Mouse (Mus musculus) Patski (cell line): ENCODE measurements around the gene Upf1. TPM values are rescaled to one million over a fixed set of nuclear protein-coding genes. Genes with fewer than 3 reads are reported as not detected.
A peak's percentile ranks its signal among the peaks of the same experiment; 100 is the strongest.

Source experiments
- ATAC-seq: fragments of 100-300 bp; one replicate; pipeline ENCODE4 v1.8.0; 2021
- CTCF ChIA-PET: fragments of 350-600 bp; sonication (Branson Sonifier 250); formaldehyde crosslinking; loops from one replicate; lab custom pipeline; 2022; ENCODE audit warnings: inconsistent platforms; lab: Charles Lee
- POLR2A ChIA-PET: fragments of 350-600 bp; sonication (Branson Sonifier 250); formaldehyde crosslinking; loops from one replicate; lab custom pipeline; 2022; ENCODE audit warnings: antibody characterized with exemption, inconsistent platforms; lab: Charles Lee
- DNase-seq: peaks from one replicate; pipeline ENCODE4 v3.0.0-alpha.2; 2011; ENCODE audit warnings: low read depth, low spot score
- H3K27me3 ChIP-seq: fragments of 371-371 bp; one replicate; pipeline ENCODE4 v1.5.1; 2021
- CTCF ChIP-seq: fragments of 100-300 bp; IDR thresholded peaks from one replicate; pipeline ENCODE4 v1.5.1; 2021
- in situ Hi-C: fragments of 300-500 bp; cut with MboI; formaldehyde crosslinking; loops from 3 replicates; pipeline ENCODE4 v1.11.1; 2018; ENCODE audit warnings: low pct_unique_long_range_greater_than_20kb, mixed read lengths
- polyA plus RNA-seq: library from polyadenylated mRNA; unstranded; gene quantifications from one replicate; pipeline ENCODE4 v1.2.3, GENCODE M21; 2021

The Upf1 gene
- polyA plus RNA-seq, 1 experiment from 2014 or later = 44.5 TPM

- ChIA-PET CTCF (no interaction called here), POLR2A (no interaction called here)
- H3K27me3 ChIP-seq = no peaks in the 10 kb centered on the region
- DNase-seq (no peak), ATAC-seq (no peak)
- TF ChIP-seq CTCF = no peak
- in situ Hi-C loops = no loop called here
These were observed 22.2 kb downstream of the Upf1 start for GRCm38 (mm10) chr8:70330741-70331364.

DNA sequence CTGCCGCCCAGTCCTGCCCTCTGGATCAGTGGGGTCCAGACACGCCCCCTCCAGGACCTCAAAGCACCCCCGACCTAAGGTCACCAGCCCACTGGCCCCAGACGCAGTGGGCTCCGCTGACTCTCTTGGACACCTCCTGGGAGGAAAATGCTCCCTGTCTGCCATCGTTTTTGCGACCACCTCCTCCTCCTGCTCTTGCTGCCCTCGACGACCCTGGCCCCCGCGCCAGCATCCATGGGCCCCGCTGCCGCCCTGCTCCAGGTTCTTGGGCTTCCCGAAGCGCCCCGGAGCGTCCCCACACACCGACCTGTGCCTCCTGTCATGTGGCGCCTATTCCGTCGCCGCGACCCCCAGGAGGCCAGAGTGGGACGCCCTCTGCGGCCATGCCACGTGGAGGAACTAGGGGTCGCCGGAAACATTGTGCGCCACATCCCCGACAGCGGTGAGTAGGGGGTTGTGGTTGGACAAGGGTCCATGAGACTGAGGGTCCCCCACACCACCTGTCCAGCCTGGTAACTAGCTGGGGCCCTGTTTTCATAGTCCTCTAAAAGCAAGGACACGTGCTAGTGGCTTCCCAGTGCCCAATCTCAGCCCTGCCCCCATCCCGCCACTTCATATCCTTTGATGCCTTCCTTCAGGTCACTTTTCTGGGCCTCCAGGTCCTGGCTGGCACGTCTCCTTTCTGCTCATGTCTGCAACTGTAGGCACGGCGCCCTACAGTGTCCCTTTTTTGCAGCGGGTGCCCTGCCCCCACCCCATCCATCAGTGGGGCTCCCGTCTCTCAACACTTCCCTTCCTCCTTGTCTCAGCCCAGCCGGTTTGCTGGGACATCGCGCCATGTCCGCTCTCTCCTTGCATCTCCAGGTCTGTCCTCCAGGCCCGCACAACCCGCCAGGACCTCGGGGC lies 23.0 kb downstream of the Upf1 start:
- in situ Hi-C loops = no loop called here
- CTCF ChIA-PET = no interaction called here
- POLR2A ChIA-PET = no interaction called here
- no peak for ATAC-seq
- TF ChIP-seq CTCF = no peak
- H3K27me3 ChIP-seq = no peaks in the 10 kb centered on the region
- no peak for DNase-seq

GRCm38 (mm10) chr8:70329124-70329834 lies 23.8 kb downstream of the Upf1 start, which contains the start of gene Gdf1:
Gene Gdf1, plus strand, starts transcription at chr8:70329817.
- in situ Hi-C loops = no loop called here
- no peak for DNase-seq
- no peak for ATAC-seq
- no peak for TF ChIP-seq CTCF
- no peaks in the 10 kb centered on the region for H3K27me3 ChIP-seq
- CTCF ChIA-PET = no interaction called here
- POLR2A ChIA-PET = interaction anchor here (0.9 kb wide), 1 partner anchor 9 kb away, joined by 5 read pairs; no protein-coding TSS in a partner anchor

DNA sequence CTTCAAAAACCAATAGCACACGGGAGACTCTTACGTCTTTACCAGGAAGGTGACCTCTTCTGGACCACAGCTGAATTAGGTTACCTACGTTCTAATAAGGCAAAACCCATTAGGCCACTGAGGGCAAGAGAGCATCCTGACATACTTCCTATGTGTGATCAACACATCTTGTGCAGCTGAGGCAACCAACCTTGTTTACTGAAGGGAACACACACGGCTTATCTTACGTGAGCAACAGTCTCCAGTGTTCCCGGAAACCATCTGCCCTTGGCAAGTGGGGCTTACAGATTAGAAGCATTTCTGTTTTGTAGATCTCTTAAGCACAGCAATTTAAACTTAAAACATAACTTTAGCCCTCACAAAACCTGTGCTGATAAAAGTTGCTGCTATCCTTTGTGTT lies 25.6 kb downstream of the Upf1 start:
- H3K27me3 ChIP-seq = no peaks in the 10 kb centered on the region
- ChIA-PET CTCF (no interaction called here), POLR2A (interaction anchor here (0.6 kb wide), 1 partner anchor 44 kb away, joined by 3 read pairs; no protein-coding TSS in a partner anchor)
- TF ChIP-seq CTCF = no peak
- DNase-seq = no peak
- ATAC-seq = no peak
- in situ Hi-C loops = no loop called here

GRCm38 (mm10) chr8:70323716-70324115 lies 29.4 kb downstream of the Upf1 start:
- ChIA-PET POLR2A (no interaction called here), CTCF (no interaction called here)
- no peaks in the 10 kb centered on the region for H3K27me3 ChIP-seq
- TF ChIP-seq CTCF = no peak
- no peak for DNase-seq
- in situ Hi-C loops = no loop called here
- no peak for ATAC-seq

DNA sequence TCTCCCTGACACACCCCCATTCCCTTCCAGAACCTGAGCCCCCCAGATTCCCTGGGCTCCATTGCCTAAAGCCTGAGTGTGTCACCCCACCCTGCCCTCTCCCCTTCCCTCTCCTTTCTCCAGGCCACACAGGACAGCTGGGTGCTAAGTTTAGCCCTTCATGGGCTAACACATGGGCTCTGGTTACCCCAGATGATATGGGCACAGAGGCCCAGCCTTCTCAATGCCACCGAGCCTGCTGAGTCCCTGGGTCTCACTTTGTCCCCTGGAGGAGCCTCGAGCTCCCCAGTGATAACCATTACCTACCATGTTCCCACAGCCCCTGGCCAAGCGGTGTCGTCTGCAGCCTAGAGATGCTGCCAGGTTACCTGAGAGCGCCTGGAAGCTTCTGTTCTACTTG lies 35.2 kb downstream of the Upf1 start:
- ChIA-PET POLR2A (no interaction called here), CTCF (interaction anchor here (1.2 kb wide), 1 partner anchor 8 kb away, joined by 4 read pairs; no protein-coding TSS in a partner anchor)
- DNase-seq (no peak), ATAC-seq (no peak)
- H3K27me3 ChIP-seq = no peaks in the 10 kb centered on the region
- no peak for TF ChIP-seq CTCF
- in situ Hi-C loops = no loop called here

GRCm38 (mm10) chr8:70316511-70317504 lies 36.3 kb downstream of the Upf1 start:
- in situ Hi-C loops = no loop called here
- no peak for ATAC-seq
- CTCF ChIA-PET = interaction anchor here (0.8 kb wide), 1 partner anchor 187 kb away, joined by 4 read pairs; no protein-coding TSS in a partner anchor

DNA sequence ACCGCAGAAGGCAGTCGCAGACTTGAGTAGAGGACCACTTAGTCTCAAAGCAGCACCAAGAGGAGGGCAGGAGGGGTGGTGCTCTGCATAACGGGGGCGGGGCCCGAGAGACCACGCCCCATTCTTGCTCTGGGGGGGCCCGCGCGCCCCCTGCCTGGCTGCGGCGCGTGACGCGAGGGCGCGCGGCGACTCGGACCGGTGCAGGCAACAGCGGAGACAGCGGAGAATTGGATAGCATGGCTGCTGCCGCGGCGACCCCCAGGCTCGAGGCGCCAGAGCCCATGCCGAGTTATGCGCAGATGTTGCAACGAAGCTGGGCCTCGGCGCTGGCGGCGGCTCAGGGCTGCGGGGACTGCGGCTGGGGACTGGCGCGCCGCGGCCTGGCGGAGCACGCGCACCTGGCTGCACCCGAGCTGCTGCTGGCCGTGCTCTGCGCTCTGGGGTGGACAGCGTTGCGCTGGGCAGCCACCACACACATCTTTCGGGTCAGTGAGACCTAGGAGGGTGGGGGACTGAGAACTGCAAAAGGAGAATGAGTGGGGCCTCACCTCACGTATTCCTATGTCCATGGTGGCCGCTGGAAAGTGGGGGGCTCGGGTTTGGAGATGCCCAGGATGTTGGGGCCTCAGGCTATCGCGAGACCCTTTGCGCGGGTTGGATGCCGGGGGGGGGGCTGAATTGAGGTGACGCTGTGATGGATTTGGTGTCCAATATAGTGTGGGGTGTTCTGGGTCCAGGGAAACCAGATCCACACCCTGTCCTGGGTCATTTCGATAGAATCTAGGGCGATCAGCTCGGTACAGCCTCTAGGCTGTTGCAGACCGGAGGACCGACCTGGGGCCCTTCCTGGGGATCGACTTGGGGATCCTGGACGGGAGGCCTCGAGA lies 37.2 kb downstream of the Upf1 start, which contains the start of gene Cers1:
TSS of gene Cers1 (plus strand) at position 152 of the 887 bp plus-strand sequence.
- ChIA-PET CTCF (interaction anchor here (1.0 kb wide), 1 partner anchor 116 kb away, joined by 3 read pairs; no protein-coding TSS in a partner anchor), POLR2A (no interaction called here)
- no peak for TF ChIP-seq CTCF
- ATAC-seq = peak; percentile 36
- in situ Hi-C loops = no loop called here
- no peaks in the 10 kb centered on the region for H3K27me3 ChIP-seq
- DNase-seq = no peak

More at GRCm38 (mm10) chr8:70316511-70317504, 36.3 kb downstream of the Upf1 start:
- POLR2A ChIA-PET = no interaction called here
- no peak for DNase-seq
- TF ChIP-seq CTCF = no peak
- H3K27me3 ChIP-seq = no peaks in the 10 kb centered on the region

DNA sequence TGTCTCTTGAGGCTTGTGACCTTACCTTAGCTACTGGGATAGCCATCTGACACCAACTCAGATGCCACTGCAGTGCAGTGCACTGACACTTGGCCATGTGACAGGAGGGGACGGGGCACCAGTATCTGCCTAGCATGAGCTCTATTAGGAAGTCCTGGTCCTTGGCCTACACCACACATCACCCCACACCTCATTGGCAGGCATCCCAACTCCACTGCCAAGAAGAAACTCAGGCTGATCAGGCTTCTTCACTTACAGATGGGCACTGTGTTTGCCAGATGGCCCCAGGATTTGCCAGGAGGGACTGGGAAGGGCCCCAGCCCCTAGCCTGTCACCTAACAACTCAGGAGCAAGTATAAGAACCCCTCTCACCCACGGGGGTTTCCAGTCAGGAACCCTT lies 39.7 kb downstream of the Upf1 start:
- CTCF ChIA-PET = no interaction called here
- in situ Hi-C loops = no loop called here

More for the DNA sequence above, 39.7 kb downstream of the Upf1 start:
- POLR2A ChIA-PET = no interaction called here
- DNase-seq (no peak), ATAC-seq (no peak)
- no peaks in the 10 kb centered on the region for H3K27me3 ChIP-seq
- no peak for TF ChIP-seq CTCF
